Mouse (Mus musculus): ENCODE measurements around the gene Adprhl2. TPM values are rescaled to one million over a fixed set of nuclear protein-coding genes. Genes with fewer than 3 reads are reported as not detected.

Gene Adprhl2
- polyA plus RNA-seq, 1 experiment from 2014 or later: 97.5 TPM

GRCm38 (mm10) chr4:126301584-126302309 lies 19.8 kb downstream of the Adprhl2 start:
- Histone ChIP-seq H3K4me1 (peaks cover 38% of the 10 kb centered on the region), H3K27ac (peak overlapping the region; percentile 77; the same call in 1 of the 2 replicates), H3K27me3 (ENCODE audit: low read depth, poor library complexity, severe bottlenecking) (peaks cover 76% of the 10 kb centered on the region), H3K9me3 (replicated peaks) (no peaks in the 10 kb centered on the region), H3K4me3 (peak overlapping the region; percentile 56), H3K36me3 (no peaks in the 10 kb centered on the region)
- 2% methylated on average over 27 of the region's 27 CpGs for WGBS
- DNase-seq (ENCODE audit: low spot score): peak; percentile 54

GRCm38 (mm10) chr4:126300916-126301583 lies 20.5 kb downstream of the Adprhl2 start:
- Histone ChIP-seq H3K9me3 (replicated peaks) (no peaks in the 10 kb centered on the region), H3K27ac (peak overlapping the region; percentile 77), H3K4me1 (peaks cover 43% of the 10 kb centered on the region), H3K36me3 (no peaks in the 10 kb centered on the region), H3K27me3 (ENCODE audit: low read depth, poor library complexity, severe bottlenecking) (peaks cover 83% of the 10 kb centered on the region), H3K4me3 (peak overlapping the region; percentile 56)
- DNase-seq (ENCODE audit: low spot score): peak; percentile 69
- under 1% methylated on average over 50 of the region's 50 CpGs for WGBS

DNA sequence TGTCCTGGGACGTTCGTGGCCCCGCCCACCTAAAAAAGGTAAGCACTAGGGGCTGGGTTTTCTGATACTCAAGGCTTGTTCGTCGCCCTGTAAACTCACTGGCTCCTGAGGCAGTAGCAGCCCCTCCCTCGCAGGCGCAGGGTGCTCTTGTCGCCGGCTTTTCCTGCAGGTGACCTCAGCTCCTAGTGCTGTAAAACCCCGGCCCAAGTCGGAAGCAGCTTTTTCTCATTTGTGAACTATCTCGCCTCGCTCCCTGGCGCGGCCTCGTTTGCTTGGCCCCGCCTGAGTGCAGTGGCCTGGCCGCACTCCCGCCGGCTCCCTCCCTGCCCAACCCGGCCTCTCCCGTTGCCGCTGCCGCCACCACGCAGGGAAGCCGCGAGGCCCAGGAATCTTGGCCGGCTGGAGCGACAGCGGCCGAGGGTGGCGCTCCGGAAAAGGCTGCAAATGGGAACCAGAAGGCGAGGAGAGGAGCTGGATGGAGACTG lies 24.8 kb downstream of the Adprhl2 start:
- Histone ChIP-seq H3K27me3 (ENCODE audit: low read depth, poor library complexity, severe bottlenecking) (peaks cover 73% of the 10 kb centered on the region), H3K36me3 (no peaks in the 10 kb centered on the region), H3K4me3 (peak overlapping the region; percentile 53), H3K9me3 (replicated peaks) (no peaks in the 10 kb centered on the region), H3K27ac (peak overlapping the region; percentile 85), H3K4me1 (peaks cover 41% of the 10 kb centered on the region)
- under 1% methylated on average over 34 of the region's 34 CpGs for WGBS
- DNase-seq (ENCODE audit: low spot score): peak; percentile 83

DNA sequence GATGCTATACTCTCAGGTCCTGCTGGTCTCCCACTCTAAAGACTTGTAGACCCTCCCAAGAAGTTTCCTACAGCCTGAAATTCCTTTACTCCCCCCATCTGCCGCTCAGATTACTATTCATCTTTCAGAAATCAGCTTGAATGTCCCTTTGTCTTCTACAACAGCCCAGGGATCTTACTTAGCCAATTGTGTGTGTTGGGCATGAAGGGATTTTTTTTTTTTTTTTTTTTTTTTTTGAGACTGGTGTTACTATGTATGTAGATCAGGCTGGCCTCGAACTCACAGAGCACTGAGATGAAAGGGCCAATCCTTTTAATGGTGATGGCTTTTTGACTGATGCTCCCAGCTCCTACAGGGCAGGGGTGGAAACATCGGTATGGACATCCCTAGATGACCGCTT lies 25.6 kb downstream of the Adprhl2 start:
- peaks cover 71% of the 10 kb centered on the region for H3K27me3 ChIP-seq (ENCODE audit: low read depth, poor library complexity, severe bottlenecking)
- peak overlapping the region; percentile 85; the same call in 1 of the 2 replicates for H3K27ac ChIP-seq
- H3K9me3 ChIP-seq (replicated peaks): no peaks in the 10 kb centered on the region
- DNase-seq (ENCODE audit: low spot score): no peak
- no peaks in the 10 kb centered on the region for H3K36me3 ChIP-seq
- peak overlapping the region; percentile 53 for H3K4me3 ChIP-seq
- H3K4me1 ChIP-seq: peaks cover 39% of the 10 kb centered on the region
- WGBS: 29% methylated on average over 4 of the region's 4 CpGs

DNA sequence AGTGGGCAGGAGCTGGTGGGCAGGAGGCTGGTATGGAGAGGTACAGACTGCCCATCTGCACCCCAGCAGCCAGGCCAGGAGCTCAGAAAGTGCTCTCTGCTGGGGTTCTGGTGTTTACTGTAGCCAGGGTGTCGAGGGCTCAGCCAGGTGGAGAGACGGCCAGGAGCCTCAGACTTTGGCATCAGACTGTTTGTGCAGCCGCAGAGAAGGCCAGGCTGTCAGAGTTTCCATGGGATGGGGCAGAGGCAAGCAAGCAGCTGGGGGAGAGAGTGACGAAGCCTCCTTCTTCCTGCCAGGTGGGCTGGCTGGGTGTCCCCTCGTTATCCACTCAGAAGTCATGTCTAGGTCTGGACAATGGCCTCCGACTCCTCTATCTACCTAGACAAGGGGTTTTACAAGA lies 26.4 kb downstream of the Adprhl2 start:
- Histone ChIP-seq H3K36me3 (no peaks in the 10 kb centered on the region), H3K4me3 (no peak overlapping the region), H3K27me3 (ENCODE audit: low read depth, poor library complexity, severe bottlenecking) (peaks cover 71% of the 10 kb centered on the region), H3K9me3 (replicated peaks) (no peaks in the 10 kb centered on the region), H3K4me1 (peaks cover 31% of the 10 kb centered on the region), H3K27ac (0 out of 2 replicates have a peak overlapping the region, but pooled peaks have one; percentile 19)
- 65% methylated on average over 6 of the region's 6 CpGs for WGBS
- no peak for DNase-seq (ENCODE audit: low spot score)

- Histone ChIP-seq H3K4me1 (peaks cover 30% of the 10 kb centered on the region), H3K36me3 (no peaks in the 10 kb centered on the region), H3K27ac (0 out of 2 replicates have a peak overlapping the region, but pooled peaks have one; percentile 25), H3K27me3 (ENCODE audit: low read depth, poor library complexity, severe bottlenecking) (peaks cover 71% of the 10 kb centered on the region), H3K9me3 (replicated peaks) (no peaks in the 10 kb centered on the region), H3K4me3 (no peak overlapping the region)
- DNase-seq (ENCODE audit: low spot score): no peak
- 46% methylated on average over 13 of the region's 13 CpGs for WGBS
These were observed 30.3 kb downstream of the Adprhl2 start for GRCm38 (mm10) chr4:126291196-126291595.

DNA sequence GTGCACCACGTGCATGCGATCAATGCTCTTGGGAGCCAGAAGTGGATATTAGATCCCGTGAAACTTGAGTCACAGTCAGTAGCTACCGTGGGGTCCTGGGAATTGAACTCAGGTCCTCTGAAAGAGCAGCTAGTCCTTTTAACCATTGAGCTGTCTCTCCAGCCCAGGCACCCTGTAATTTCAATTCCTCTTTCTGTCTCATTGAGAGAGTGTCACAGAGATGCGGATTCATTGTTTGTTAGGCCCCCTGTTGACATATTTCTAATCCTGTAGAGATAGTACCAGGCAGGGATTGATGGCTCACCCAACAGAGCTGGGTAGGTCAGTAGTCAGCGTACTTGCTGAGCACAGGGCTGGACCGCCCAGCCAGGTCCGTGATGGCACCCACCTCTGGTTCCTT lies 31.2 kb downstream of the Adprhl2 start:
- peaks cover 70% of the 10 kb centered on the region for H3K27me3 ChIP-seq (ENCODE audit: low read depth, poor library complexity, severe bottlenecking)
- no peak overlapping the region for H3K27ac ChIP-seq
- no peaks in the 10 kb centered on the region for H3K36me3 ChIP-seq
- DNase-seq (ENCODE audit: low spot score): no peak
- WGBS: 88% methylated on average over 8 of the region's 8 CpGs
- no peak overlapping the region for H3K4me3 ChIP-seq
- no peaks in the 10 kb centered on the region for H3K9me3 ChIP-seq (replicated peaks)
- H3K4me1 ChIP-seq: peaks cover 27% of the 10 kb centered on the region

GRCm38 (mm10) chr4:126288085-126288666 lies 33.3 kb downstream of the Adprhl2 start:
- DNase-seq (ENCODE audit: low spot score): no peak
- Histone ChIP-seq H3K27ac (no peak overlapping the region), H3K27me3 (ENCODE audit: low read depth, poor library complexity, severe bottlenecking) (peaks cover 81% of the 10 kb centered on the region)

DNA sequence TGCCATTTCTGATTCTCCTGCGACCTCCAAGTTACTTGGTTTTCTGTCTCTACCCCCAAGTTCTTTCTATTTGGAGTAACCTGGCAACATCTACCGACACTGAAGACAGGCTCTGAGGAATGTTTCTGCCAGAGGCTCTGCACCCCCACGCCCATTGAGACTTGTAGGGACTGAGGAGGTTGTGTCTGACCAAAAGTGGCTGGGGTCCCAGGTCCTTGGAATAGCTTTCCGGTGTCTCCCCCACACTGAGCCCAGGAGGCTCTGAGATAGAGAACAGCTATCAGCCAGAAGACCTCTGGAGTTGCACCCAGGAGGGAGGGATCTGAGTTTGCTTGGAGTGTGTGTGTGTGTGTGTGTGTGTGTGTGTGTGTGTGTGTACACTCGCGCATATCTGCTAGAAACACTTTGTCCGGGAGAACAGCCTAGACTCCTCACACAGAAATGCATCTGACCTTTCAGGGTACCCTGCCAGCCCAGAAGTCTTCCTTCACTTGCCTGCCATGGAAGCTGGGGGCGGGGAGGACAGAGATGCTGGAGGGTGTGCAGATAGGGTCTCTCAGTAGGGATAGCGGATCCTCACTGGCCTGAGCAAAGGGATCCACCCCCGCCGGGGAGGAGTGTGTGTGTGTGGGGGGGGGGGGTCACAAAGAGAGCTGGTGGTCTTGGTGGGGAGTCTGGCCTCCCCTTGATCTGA lies 34.1 kb downstream of the Adprhl2 start:
- H3K27ac ChIP-seq: no peak overlapping the region
- peaks cover 83% of the 10 kb centered on the region for H3K27me3 ChIP-seq (ENCODE audit: low read depth, poor library complexity, severe bottlenecking)
- H3K4me1 ChIP-seq: peaks cover 30% of the 10 kb centered on the region
- H3K36me3 ChIP-seq: no peaks in the 10 kb centered on the region
- 40% methylated on average over 11 of the region's 11 CpGs for WGBS
- no peak overlapping the region for H3K4me3 ChIP-seq
- DNase-seq (ENCODE audit: low spot score): no peak
- H3K9me3 ChIP-seq (replicated peaks): no peaks in the 10 kb centered on the region

More at GRCm38 (mm10) chr4:126288085-126288666, 33.3 kb downstream of the Adprhl2 start:
- H3K9me3 ChIP-seq (replicated peaks): no peaks in the 10 kb centered on the region
- H3K36me3 ChIP-seq: no peaks in the 10 kb centered on the region
- H3K4me1 ChIP-seq: peaks cover 30% of the 10 kb centered on the region
- WGBS: 40% methylated on average over 17 of the region's 17 CpGs
- no peak overlapping the region for H3K4me3 ChIP-seq

GRCm38 (mm10) chr4:126286492-126286891 lies 35.0 kb downstream of the Adprhl2 start, which contains the start of gene Col8a2:
Gene Col8a2, plus strand, starts transcription at chr4:126286793.
- peak within 1 kb of the TSS; percentile 73 for H3K27ac ChIP-seq

DNA sequence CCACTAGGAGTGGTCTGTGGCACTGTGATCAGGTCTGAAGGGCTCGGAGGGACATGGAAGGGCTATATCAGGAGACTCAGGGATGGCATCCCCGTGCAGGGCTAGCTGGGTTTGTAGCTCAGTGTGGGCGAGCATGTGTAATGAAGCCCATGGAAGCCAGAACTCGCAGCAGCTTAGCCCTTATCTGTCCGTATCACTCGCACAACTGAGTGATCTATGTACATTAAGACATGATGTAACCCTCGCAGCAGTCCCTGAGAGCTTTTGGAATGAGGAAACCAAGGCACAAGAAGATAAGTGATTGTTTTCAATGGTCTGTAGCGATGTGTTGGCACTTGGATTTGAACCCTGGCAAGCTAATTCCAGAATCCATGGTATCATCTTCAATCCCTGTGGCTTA lies 37.9 kb downstream of the Adprhl2 start:
- Histone ChIP-seq H3K9me3 (replicated peaks) (no peaks in the 10 kb centered on the region), H3K36me3 (no peaks in the 10 kb centered on the region), H3K27me3 (ENCODE audit: low read depth, poor library complexity, severe bottlenecking) (peaks cover 55% of the 10 kb centered on the region), H3K4me3 (no peak overlapping the region), H3K4me1 (peaks cover 54% of the 10 kb centered on the region), H3K27ac (no peak overlapping the region)
- DNase-seq (ENCODE audit: low spot score): no peak
- 88% methylated on average over 8 of the region's 8 CpGs for WGBS

More at GRCm38 (mm10) chr4:126286492-126286891, 35.0 kb downstream of the Adprhl2 start, which contains the start of gene Col8a2:
- Histone ChIP-seq H3K36me3 (no peaks in the 10 kb centered on the region), H3K4me1 (peaks cover 36% of the 10 kb centered on the region), H3K9me3 (replicated peaks) (no peaks in the 10 kb centered on the region), H3K4me3 (peak within 1 kb of the TSS; percentile 47), H3K27me3 (ENCODE audit: low read depth, poor library complexity, severe bottlenecking) (peaks cover 83% of the 10 kb centered on the region)
- WGBS: 2% methylated on average over 42 of the region's 42 CpGs
- no peak for DNase-seq (ENCODE audit: low spot score)

DNA sequence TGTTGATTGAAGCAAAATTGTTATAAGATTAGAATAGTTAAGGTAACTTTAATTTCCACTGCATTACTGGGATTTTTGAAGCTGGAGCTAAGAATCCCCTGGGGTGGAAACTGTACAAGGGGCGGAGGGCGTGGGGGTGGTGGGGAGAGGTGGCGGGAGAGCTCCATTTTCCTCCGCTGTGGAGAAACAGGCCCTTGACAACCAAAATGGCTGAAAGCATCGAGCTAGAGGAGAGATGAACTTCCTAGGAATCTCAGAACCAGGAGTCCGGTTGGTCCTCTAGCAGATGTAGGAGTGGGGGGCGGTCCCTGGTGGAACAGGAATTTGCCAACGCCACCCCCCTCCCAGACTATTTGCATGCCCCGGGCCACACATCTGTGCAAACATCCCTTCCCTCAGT lies 39.8 kb downstream of the Adprhl2 start:
- no peak for DNase-seq (ENCODE audit: low spot score)
- Histone ChIP-seq H3K4me1 (peaks cover 51% of the 10 kb centered on the region), H3K36me3 (no peaks in the 10 kb centered on the region), H3K27ac (peak overlapping the region; percentile 36; the same call in 1 of the 2 replicates), H3K4me3 (no peak overlapping the region), H3K9me3 (replicated peaks) (no peaks in the 10 kb centered on the region), H3K27me3 (ENCODE audit: low read depth, poor library complexity, severe bottlenecking) (peaks cover 36% of the 10 kb centered on the region)
- 71% methylated on average over 9 of the region's 9 CpGs for WGBS
